Mouse (Mus musculus): ENCODE data around the gene Gpr183. TPM values are rescaled to one million over a fixed set of nuclear protein-coding genes. Genes with fewer than 3 reads are reported as not detected.

Gene Gpr183
- total and polyA plus RNA-seq, 3 experiments: 0.04 to 0.06 TPM; not detected in 1

- Histone ChIP-seq H3K27ac (ENCODE audit: control insufficient read depth, low read depth, low read length) (no peak overlapping the region), H3K9ac (ENCODE audit: control insufficient read depth, low read depth, low read length, poor library complexity, severe bottlenecking) (no peak overlapping the region), H3K4me3 (ENCODE audit: control insufficient read depth in 1 of 2, insufficient read depth in 1 of 2, low read depth in 2 of 2, low read length in 2 of 2) (no peak overlapping the region), H3K9me3 (replicated peaks; ENCODE audit: insufficient read depth, low read length) (no peaks in the 10 kb centered on the region), H3K79me2 (ENCODE audit: control insufficient read depth, insufficient read depth, low read length, poor library complexity) (no peaks in the 10 kb centered on the region), H3K36me3 (ENCODE audit: control insufficient read depth in 1 of 2, insufficient read depth in 2 of 2, low read length in 2 of 2) (peaks cover 0 to 22% of the 10 kb centered on the region in 2 experiments; a peak in 2 of 4 replicates), H3K27me3 (ENCODE audit: control insufficient read depth in 1 of 2, insufficient read depth in 2 of 2, low read length in 2 of 2) (no peaks in the 10 kb centered on the region), H3K4me1 (ENCODE audit: control insufficient read depth in 1 of 2, insufficient read depth in 2 of 2, low read length in 2 of 2) (peaks cover 13 to 25% of the 10 kb centered on the region in 2 experiments)
- TF ChIP-seq UBTF (IDR thresholded peaks at IDR 0.05; ENCODE audit: borderline replicate concordance, insufficient read depth, low read depth, low read length) (no peak), MAZ (IDR thresholded peaks at IDR 0.05; ENCODE audit: low read depth, low read length) (no peak), TAL1 (IDR thresholded peaks at IDR 0.05; ENCODE audit: low read length) (no peak), SMC3 (IDR thresholded peaks at IDR 0.05; ENCODE audit: low read depth, low read length) (no peak), CHD1 (IDR thresholded peaks at IDR 0.05; ENCODE audit: low read depth, low read length) (no peak), HCFC1 (IDR thresholded peaks at IDR 0.05; ENCODE audit: low read depth, low read length) (no peak), NRF1 (IDR thresholded peaks at IDR 0.05; ENCODE audit: insufficient read depth, low read depth, low read length, poor library complexity, severe bottlenecking) (no peak), ZMIZ1 (IDR thresholded peaks at IDR 0.05; ENCODE audit: low read depth, low read length) (no peak), TBP (IDR thresholded peaks at IDR 0.05; ENCODE audit: low read depth, low read length) (no peak), KAT2A (conservative IDR thresholded peaks at IDR 0.05; ENCODE audit: low read depth, low read length) (no peak), ZNF384 (IDR thresholded peaks at IDR 0.05; ENCODE audit: low read depth, low read length) (no peak), CTCF (IDR thresholded peaks at IDR 0.05 in 2 of 3, conservative IDR thresholded peaks at IDR 0.05 in 1 of 3; ENCODE audit: control insufficient read depth in 1 of 3, insufficient read depth in 1 of 3, low read depth in 2 of 3, low read length in 3 of 3, poor library complexity in 1 of 3, severe bottlenecking in 1 of 3) (no peak), USF1 (IDR thresholded peaks at IDR 0.05; ENCODE audit: low read depth, low read length) (no peak), MYB (IDR thresholded peaks at IDR 0.05; ENCODE audit: low read depth, low read length) (no peak)
- no peak for DNase-seq (ENCODE audit: low read depth, low spot score)
Measured at GRCm38 (mm10) chr14:121990897-121991296, 25.9 kb upstream of the Gpr183 start.

- no peak for DNase-seq (ENCODE audit: low read depth, low spot score)
- Histone ChIP-seq H3K4me1 (ENCODE audit: control insufficient read depth in 1 of 2, insufficient read depth in 2 of 2, low read length in 2 of 2) (peaks cover 13 to 17% of the 10 kb centered on the region in 2 experiments), H3K4me3 (ENCODE audit: control insufficient read depth in 1 of 2, insufficient read depth in 1 of 2, low read depth in 2 of 2, low read length in 2 of 2) (no peak overlapping the region), H3K27ac (ENCODE audit: control insufficient read depth, low read depth, low read length) (no peak overlapping the region), H3K79me2 (ENCODE audit: control insufficient read depth, insufficient read depth, low read length, poor library complexity) (no peaks in the 10 kb centered on the region), H3K27me3 (ENCODE audit: control insufficient read depth in 1 of 2, insufficient read depth in 2 of 2, low read length in 2 of 2) (no peaks in the 10 kb centered on the region), H3K9ac (ENCODE audit: control insufficient read depth, low read depth, low read length, poor library complexity, severe bottlenecking) (no peak overlapping the region), H3K9me3 (replicated peaks; ENCODE audit: insufficient read depth, low read length) (no peaks in the 10 kb centered on the region), H3K36me3 (ENCODE audit: control insufficient read depth in 1 of 2, insufficient read depth in 2 of 2, low read length in 2 of 2) (peaks cover 0 to 20% of the 10 kb centered on the region in 2 experiments; a peak in 2 of 4 replicates)
- TF ChIP-seq MAFK (IDR thresholded peaks at IDR 0.05; ENCODE audit: borderline replicate concordance, low read depth, low read length) (no peak), POLR2A (IDR thresholded peaks at IDR 0.05; ENCODE audit: control insufficient read depth in 1 of 2, insufficient read depth in 1 of 2, low read depth in 1 of 2, low read length in 2 of 2, poor library complexity in 1 of 2) (no peak), MEF2A (IDR thresholded peaks at IDR 0.05; ENCODE audit: extremely low read depth, insufficient replicate concordance, low read depth, low read length, poor library complexity, severe bottlenecking) (no peak), USF2 (IDR thresholded peaks at IDR 0.05; ENCODE audit: borderline replicate concordance in 1 of 2, insufficient read depth in 1 of 2, low read depth in 1 of 2, low read length in 2 of 2) (no peak)
Measured at GRCm38 (mm10) chr14:121989869-121990268, 24.9 kb upstream of the Gpr183 start.

All from MEL (cell line).